Mouse (Mus musculus): Measurements from ENCODE around the gene Sumo3. TPM values are rescaled to one million over a fixed set of nuclear protein-coding genes. Genes with fewer than 3 reads are reported as not detected.

The Sumo3 gene
- polyA plus RNA-seq (2014; fragmentation: Illumina TruSeq; extraction: RNeasy Lipid Tissue Mini Kit (QIAGEN cat#74804); ENCODE audit: insufficient read depth, low read depth, low replicate concordance) = 119 TPM

DNA sequence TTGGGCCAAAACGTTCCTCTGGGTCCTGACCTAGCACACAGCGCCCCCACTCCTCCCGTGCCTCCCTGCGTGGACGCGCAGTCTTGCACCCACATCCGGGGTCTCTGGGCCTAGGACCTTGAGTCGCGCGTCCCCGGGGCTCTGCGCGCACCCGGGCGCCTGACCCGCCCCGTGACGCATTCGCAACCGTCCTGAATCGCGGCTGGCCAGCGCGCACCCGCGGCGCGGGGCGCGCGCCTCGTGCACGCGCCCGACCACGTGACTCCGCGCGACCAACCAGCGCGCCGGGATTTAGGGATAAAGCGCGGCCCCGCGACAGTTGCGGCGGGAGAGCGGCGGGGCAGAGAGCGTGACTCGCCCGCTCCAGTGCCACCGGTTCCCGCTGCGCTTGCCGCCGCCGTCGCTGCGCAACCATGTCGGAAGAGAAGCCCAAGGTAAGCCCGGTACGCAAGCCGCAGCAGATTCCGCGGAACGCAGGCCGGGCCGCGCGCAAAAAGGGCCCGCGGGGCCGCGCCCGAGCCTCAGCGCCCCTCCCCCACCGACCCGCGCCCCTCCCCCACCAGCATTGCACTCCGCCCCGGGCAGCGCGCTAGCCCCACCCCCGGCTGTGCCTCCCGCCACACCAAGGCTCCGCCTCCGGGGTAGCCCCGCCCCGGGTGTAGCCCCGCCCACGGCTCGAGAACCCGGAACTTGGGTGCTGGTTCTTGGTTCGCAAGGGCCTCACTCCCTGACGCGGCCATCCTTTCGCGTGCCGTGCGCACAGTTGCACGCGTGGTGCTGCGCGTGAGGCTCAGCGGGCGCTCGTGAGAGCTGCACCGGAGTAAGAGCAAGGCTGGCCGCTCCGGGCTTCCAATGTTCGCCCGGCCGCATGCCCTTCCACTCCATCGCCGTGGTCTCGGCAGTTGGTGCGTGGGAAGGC, at the start of gene Sumo3, which contains the start of gene Gm49325:
Gene Sumo3 (plus strand): TSS at position 190 of the 919 bp plus-strand sequence.
Gene Gm49325 (plus strand): TSS at position 290 of the 919 bp plus-strand sequence.

DNA sequence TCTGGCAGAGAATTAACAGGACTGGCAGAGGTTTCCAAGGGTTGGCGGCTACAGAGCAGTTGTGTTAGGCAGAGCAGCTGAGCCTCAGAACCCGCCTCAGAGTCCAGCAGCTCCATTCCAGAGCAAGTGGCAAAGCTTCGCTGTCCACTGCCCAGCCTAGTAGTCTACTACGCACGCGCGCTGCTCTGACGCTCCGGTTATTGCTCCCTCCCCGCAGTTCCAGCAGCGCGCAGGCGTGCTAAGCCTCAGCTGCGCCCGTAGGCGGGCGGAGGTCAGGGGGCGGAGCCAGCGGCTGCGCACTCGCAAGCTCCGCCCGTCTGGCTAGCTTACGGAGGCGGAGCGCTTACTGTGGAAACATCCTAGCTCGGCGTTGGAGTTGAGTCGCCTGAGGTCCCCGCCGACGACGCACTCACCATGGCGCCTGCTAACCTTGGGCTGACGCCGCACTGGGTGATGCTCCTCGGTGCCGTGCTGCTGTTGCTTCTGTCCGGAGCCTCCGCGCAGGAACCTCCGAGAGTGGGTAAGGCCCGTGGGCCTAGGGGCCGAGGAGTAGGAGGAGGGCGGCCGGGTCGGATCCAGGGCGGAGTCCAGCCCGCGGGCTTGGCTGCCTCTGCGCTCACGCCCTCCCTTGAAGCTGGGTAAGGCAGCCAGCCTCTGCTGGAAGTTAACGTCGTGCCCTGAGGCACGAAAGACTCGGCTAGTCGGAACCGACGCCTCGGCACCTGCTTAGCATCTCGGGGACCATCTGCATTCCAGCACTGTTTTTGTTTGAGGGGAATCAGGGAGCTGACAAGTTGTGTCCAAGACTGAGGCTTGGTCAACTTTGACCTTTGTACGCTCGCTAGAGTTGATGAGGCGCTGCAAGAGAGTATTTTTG, 24.3 kb upstream of the Sumo3 start, which contains the start of gene Pttg1ip:
Gene Pttg1ip (plus strand): TSS at position 313 of the 877 bp plus-strand sequence.

DNA sequence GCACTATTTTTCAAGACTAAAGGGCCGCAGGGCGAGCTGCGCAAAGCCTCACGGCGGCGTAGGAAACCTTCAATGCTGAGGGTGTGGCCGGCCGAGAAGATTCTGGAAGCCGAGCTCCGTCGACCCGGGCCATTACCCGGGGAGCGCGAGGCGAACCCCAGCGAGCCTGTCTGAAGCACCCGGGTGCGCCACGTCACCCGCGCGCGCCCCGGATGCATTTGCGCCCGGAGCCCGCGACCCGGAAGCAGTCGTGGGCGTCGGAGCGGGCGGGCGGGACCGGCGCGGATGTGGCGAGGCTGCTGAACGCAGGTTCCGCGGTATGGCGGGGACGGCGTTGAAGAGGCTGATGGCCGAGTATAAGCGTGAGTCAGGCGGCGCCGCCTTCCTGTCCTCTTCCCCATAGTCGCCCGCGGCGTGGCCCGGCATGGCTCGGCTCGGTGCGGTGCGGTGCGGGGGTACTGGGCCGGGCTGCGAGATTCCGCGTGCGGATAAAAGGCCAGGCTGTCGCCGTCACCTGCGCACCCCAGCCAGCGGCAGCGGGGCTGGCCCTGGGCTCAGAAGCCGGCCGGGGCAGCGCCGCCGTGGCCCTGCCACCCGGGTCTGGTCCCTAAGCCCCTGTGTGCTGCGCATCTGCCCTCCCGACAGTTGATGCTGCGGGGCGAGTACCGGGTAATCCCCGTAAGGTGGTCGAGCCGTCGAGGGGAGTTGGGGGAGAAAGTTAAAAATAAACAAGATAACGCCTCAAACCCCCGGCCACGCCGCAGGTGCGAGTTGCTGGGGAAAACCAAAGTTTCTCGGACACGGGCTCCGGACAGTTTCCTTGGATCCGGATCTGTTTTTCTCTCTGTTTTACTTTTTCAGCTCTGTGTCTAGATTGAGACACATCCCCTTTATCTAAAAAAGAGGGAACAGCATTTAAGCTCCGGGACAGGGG, 16.4 kb downstream of the Sumo3 start, which contains the start of gene Ube2g2:
Gene Ube2g2 (plus strand): TSS at position 221 of the 934 bp plus-strand sequence.

Other genes starting within 250 kb of the Sumo3 start
- 11.7 TPM for gene Adarb1, start 187.8 kb upstream of the Sumo3 start, polyA plus RNA-seq (2014; fragmentation: Illumina TruSeq; extraction: RNeasy Lipid Tissue Mini Kit (QIAGEN cat#74804); ENCODE audit: insufficient read depth, low read depth, low replicate concordance)
- gene Fam207a, start 90.3 kb upstream of the Sumo3 start, polyA plus RNA-seq (2014; fragmentation: Illumina TruSeq; extraction: RNeasy Lipid Tissue Mini Kit (QIAGEN cat#74804); ENCODE audit: insufficient read depth, low read depth, low replicate concordance) = 16.8 TPM
- 40.3 TPM for gene Itgb2, start 75.8 kb upstream of the Sumo3 start, polyA plus RNA-seq (2014; fragmentation: Illumina TruSeq; extraction: RNeasy Lipid Tissue Mini Kit (QIAGEN cat#74804); ENCODE audit: insufficient read depth, low read depth, low replicate concordance)
- gene Pttg1ip, start 24.4 kb upstream of the Sumo3 start, polyA plus RNA-seq (2014; fragmentation: Illumina TruSeq; extraction: RNeasy Lipid Tissue Mini Kit (QIAGEN cat#74804); ENCODE audit: insufficient read depth, low read depth, low replicate concordance) = 165 TPM
- gene Gm49325, start 100 bp downstream of the Sumo3 start, polyA plus RNA-seq (2014; fragmentation: Illumina TruSeq; extraction: RNeasy Lipid Tissue Mini Kit (QIAGEN cat#74804); ENCODE audit: insufficient read depth, low read depth, low replicate concordance) = 1.5 TPM
- 44.6 TPM for gene Ube2g2, start 16.2 kb downstream of the Sumo3 start, polyA plus RNA-seq (2014; fragmentation: Illumina TruSeq; extraction: RNeasy Lipid Tissue Mini Kit (QIAGEN cat#74804); ENCODE audit: insufficient read depth, low read depth, low replicate concordance)
- not detected for gene Tspear, start 80.5 kb downstream of the Sumo3 start, polyA plus RNA-seq (2014; fragmentation: Illumina TruSeq; extraction: RNeasy Lipid Tissue Mini Kit (QIAGEN cat#74804); ENCODE audit: insufficient read depth, low read depth, low replicate concordance)
- not detected for gene Gm19402, start 84.7 kb downstream of the Sumo3 start, polyA plus RNA-seq (2014; fragmentation: Illumina TruSeq; extraction: RNeasy Lipid Tissue Mini Kit (QIAGEN cat#74804); ENCODE audit: insufficient read depth, low read depth, low replicate concordance)
- not detected for gene Gm9508, start 91.1 kb downstream of the Sumo3 start, polyA plus RNA-seq (2014; fragmentation: Illumina TruSeq; extraction: RNeasy Lipid Tissue Mini Kit (QIAGEN cat#74804); ENCODE audit: insufficient read depth, low read depth, low replicate concordance)
- gene Gm10272, start 100.5 kb downstream of the Sumo3 start, polyA plus RNA-seq (2014; fragmentation: Illumina TruSeq; extraction: RNeasy Lipid Tissue Mini Kit (QIAGEN cat#74804); ENCODE audit: insufficient read depth, low read depth, low replicate concordance) = not detected
- not detected for gene Gm10024, start 105.4 kb downstream of the Sumo3 start, polyA plus RNA-seq (2014; fragmentation: Illumina TruSeq; extraction: RNeasy Lipid Tissue Mini Kit (QIAGEN cat#74804); ENCODE audit: insufficient read depth, low read depth, low replicate concordance)
- gene Gm10142, start 109.7 kb downstream of the Sumo3 start, polyA plus RNA-seq (2014; fragmentation: Illumina TruSeq; extraction: RNeasy Lipid Tissue Mini Kit (QIAGEN cat#74804); ENCODE audit: insufficient read depth, low read depth, low replicate concordance) = not detected
- gene Krtap12-1, start 114.5 kb downstream of the Sumo3 start, polyA plus RNA-seq (2014; fragmentation: Illumina TruSeq; extraction: RNeasy Lipid Tissue Mini Kit (QIAGEN cat#74804); ENCODE audit: insufficient read depth, low read depth, low replicate concordance) = not detected
- not detected for gene Gm10100, start 120.4 kb downstream of the Sumo3 start, polyA plus RNA-seq (2014; fragmentation: Illumina TruSeq; extraction: RNeasy Lipid Tissue Mini Kit (QIAGEN cat#74804); ENCODE audit: insufficient read depth, low read depth, low replicate concordance)
- gene Gm18596, start 136.5 kb downstream of the Sumo3 start, polyA plus RNA-seq (2014; fragmentation: Illumina TruSeq; extraction: RNeasy Lipid Tissue Mini Kit (QIAGEN cat#74804); ENCODE audit: insufficient read depth, low read depth, low replicate concordance) = not detected
- not detected for gene Gm9736, start 145.3 kb downstream of the Sumo3 start, polyA plus RNA-seq (2014; fragmentation: Illumina TruSeq; extraction: RNeasy Lipid Tissue Mini Kit (QIAGEN cat#74804); ENCODE audit: insufficient read depth, low read depth, low replicate concordance)
- gene Gm3233, start 153.6 kb downstream of the Sumo3 start, polyA plus RNA-seq (2014; fragmentation: Illumina TruSeq; extraction: RNeasy Lipid Tissue Mini Kit (QIAGEN cat#74804); ENCODE audit: insufficient read depth, low read depth, low replicate concordance) = not detected
- not detected for gene Gm3238, start 165.2 kb downstream of the Sumo3 start, polyA plus RNA-seq (2014; fragmentation: Illumina TruSeq; extraction: RNeasy Lipid Tissue Mini Kit (QIAGEN cat#74804); ENCODE audit: insufficient read depth, low read depth, low replicate concordance)
- gene Gm7138, start 170.8 kb downstream of the Sumo3 start, polyA plus RNA-seq (2014; fragmentation: Illumina TruSeq; extraction: RNeasy Lipid Tissue Mini Kit (QIAGEN cat#74804); ENCODE audit: insufficient read depth, low read depth, low replicate concordance) = not detected
- not detected for gene Gm3250, start 176.4 kb downstream of the Sumo3 start, polyA plus RNA-seq (2014; fragmentation: Illumina TruSeq; extraction: RNeasy Lipid Tissue Mini Kit (QIAGEN cat#74804); ENCODE audit: insufficient read depth, low read depth, low replicate concordance)
- gene Gm7137, start 182.1 kb downstream of the Sumo3 start, polyA plus RNA-seq (2014; fragmentation: Illumina TruSeq; extraction: RNeasy Lipid Tissue Mini Kit (QIAGEN cat#74804); ENCODE audit: insufficient read depth, low read depth, low replicate concordance) = not detected
- gene Gm9639, start 189.0 kb downstream of the Sumo3 start, polyA plus RNA-seq (2014; fragmentation: Illumina TruSeq; extraction: RNeasy Lipid Tissue Mini Kit (QIAGEN cat#74804); ENCODE audit: insufficient read depth, low read depth, low replicate concordance) = not detected
- not detected for gene Gm19668, start 193.0 kb downstream of the Sumo3 start, polyA plus RNA-seq (2014; fragmentation: Illumina TruSeq; extraction: RNeasy Lipid Tissue Mini Kit (QIAGEN cat#74804); ENCODE audit: insufficient read depth, low read depth, low replicate concordance)
- gene Gm9507, start 205.7 kb downstream of the Sumo3 start, polyA plus RNA-seq (2014; fragmentation: Illumina TruSeq; extraction: RNeasy Lipid Tissue Mini Kit (QIAGEN cat#74804); ENCODE audit: insufficient read depth, low read depth, low replicate concordance) = not detected
- gene Gm2696, start 208.6 kb downstream of the Sumo3 start, polyA plus RNA-seq (2014; fragmentation: Illumina TruSeq; extraction: RNeasy Lipid Tissue Mini Kit (QIAGEN cat#74804); ENCODE audit: insufficient read depth, low read depth, low replicate concordance) = not detected
- not detected for gene Krtap10-4, start 221.0 kb downstream of the Sumo3 start, polyA plus RNA-seq (2014; fragmentation: Illumina TruSeq; extraction: RNeasy Lipid Tissue Mini Kit (QIAGEN cat#74804); ENCODE audit: insufficient read depth, low read depth, low replicate concordance)
- gene Krtap10-10, start 229.8 kb downstream of the Sumo3 start, polyA plus RNA-seq (2014; fragmentation: Illumina TruSeq; extraction: RNeasy Lipid Tissue Mini Kit (QIAGEN cat#74804); ENCODE audit: insufficient read depth, low read depth, low replicate concordance) = not detected
- gene Gm36176, start 240.7 kb downstream of the Sumo3 start, polyA plus RNA-seq (2014; fragmentation: Illumina TruSeq; extraction: RNeasy Lipid Tissue Mini Kit (QIAGEN cat#74804); ENCODE audit: insufficient read depth, low read depth, low replicate concordance) = not detected
- not detected for gene Gm10318, start 246.8 kb downstream of the Sumo3 start, polyA plus RNA-seq (2014; fragmentation: Illumina TruSeq; extraction: RNeasy Lipid Tissue Mini Kit (QIAGEN cat#74804); ENCODE audit: insufficient read depth, low read depth, low replicate concordance)